Mouse (Mus musculus): Measurements from ENCODE around the gene Pip4k2c. TPM values are rescaled to one million over a fixed set of nuclear protein-coding genes. Genes with fewer than 3 reads are reported as not detected.
"Not testable (repeated sequence)": the region's sequence is repeated elsewhere in the genome, so short reads cannot be mapped to it uniquely, and the experiment has no call there.

The Pip4k2c gene
- polyA plus RNA-seq, 1 experiment from 2014 or later = 17.9 TPM

GRCm38 (mm10) chr10:127162771-127163261 lies 48.6 kb downstream of the Pip4k2c start:
- H3K27ac ChIP-seq; DNase-seq (ENCODE audit: low spot score); H3K4me3 ChIP-seq; H3K9me3 ChIP-seq; H3K36me3 ChIP-seq: not testable (repeated sequence)
- WGBS = 58% methylated on average over 7 of the region's 7 CpGs
- Histone ChIP-seq H3K4me1 (replicated peaks) (peaks cover 26% of the 10 kb centered on the region), H3K27me3 (ENCODE audit: insufficient read depth, poor library complexity, severe bottlenecking) (peaks cover 54% of the 10 kb centered on the region)

- WGBS = 74% methylated on average over 3 of the region's 3 CpGs
- H3K4me1 ChIP-seq (replicated peaks) = peaks cover 13% of the 10 kb centered on the region
- H3K9me3 ChIP-seq = no peaks in the 10 kb centered on the region
- H3K27me3 ChIP-seq (ENCODE audit: insufficient read depth, poor library complexity, severe bottlenecking) = peaks cover 33% of the 10 kb centered on the region
- no peak for DNase-seq (ENCODE audit: low spot score)
- H3K36me3 ChIP-seq = no peaks in the 10 kb centered on the region
- no peak overlapping the region for H3K4me3 ChIP-seq
- no peak overlapping the region for H3K27ac ChIP-seq
These were observed 50.7 kb downstream of the Pip4k2c start for GRCm38 (mm10) chr10:127160728-127161127.

- DNase-seq (ENCODE audit: low spot score) = no peak
- H3K27me3 ChIP-seq (ENCODE audit: insufficient read depth, poor library complexity, severe bottlenecking) = peaks cover 26% of the 10 kb centered on the region
- H3K36me3 ChIP-seq = no peaks in the 10 kb centered on the region
- H3K4me3 ChIP-seq = no peak overlapping the region
- 84% methylated on average over 9 of the region's 9 CpGs for WGBS
- H3K27ac ChIP-seq = no peak overlapping the region
- no peaks in the 10 kb centered on the region for H3K9me3 ChIP-seq
- H3K4me1 ChIP-seq (replicated peaks) = peaks cover 7% of the 10 kb centered on the region
These were observed 51.3 kb downstream of the Pip4k2c start for GRCm38 (mm10) chr10:127160081-127160480.

- Histone ChIP-seq H3K9me3 (no peaks in the 10 kb centered on the region), H3K4me3 (no peak overlapping the region), H3K36me3 (no peaks in the 10 kb centered on the region), H3K27me3 (ENCODE audit: insufficient read depth, poor library complexity, severe bottlenecking) (peaks cover 10% of the 10 kb centered on the region), H3K4me1 (replicated peaks) (no peaks in the 10 kb centered on the region), H3K27ac (no peak overlapping the region)
- no peak for DNase-seq (ENCODE audit: low spot score)
- WGBS = 77% methylated on average over 3 of the region's 3 CpGs
These were observed 52.9 kb downstream of the Pip4k2c start for GRCm38 (mm10) chr10:127158471-127158870.

- Histone ChIP-seq H3K4me1 (replicated peaks) (no peaks in the 10 kb centered on the region), H3K27ac (no peak overlapping the region), H3K36me3 (no peaks in the 10 kb centered on the region), H3K9me3 (0 out of 2 replicates have a peak, but pooled peaks cover 3% of the 10 kb centered on the region), H3K27me3 (ENCODE audit: insufficient read depth, poor library complexity, severe bottlenecking) (no peaks in the 10 kb centered on the region), H3K4me3 (no peak overlapping the region)
- WGBS = 83% methylated on average over 1 of the region's 1 CpGs
- DNase-seq (ENCODE audit: low spot score) = no peak
These were observed 54.9 kb downstream of the Pip4k2c start for GRCm38 (mm10) chr10:127156511-127156910.

GRCm38 (mm10) chr10:127156089-127156488 lies 55.3 kb downstream of the Pip4k2c start:
- H3K27ac ChIP-seq = no peak overlapping the region
- DNase-seq (ENCODE audit: low spot score) = no peak
- H3K4me1 ChIP-seq (replicated peaks) = no peaks in the 10 kb centered on the region
- H3K4me3 ChIP-seq = no peak overlapping the region
- no peaks in the 10 kb centered on the region for H3K36me3 ChIP-seq
- no peaks in the 10 kb centered on the region for H3K27me3 ChIP-seq (ENCODE audit: insufficient read depth, poor library complexity, severe bottlenecking)
- 94% methylated on average over 1 of the region's 1 CpGs for WGBS
- 0 out of 2 replicates have a peak, but pooled peaks cover 3% of the 10 kb centered on the region for H3K9me3 ChIP-seq

GRCm38 (mm10) chr10:127154652-127155051 lies 56.7 kb downstream of the Pip4k2c start:
- WGBS = 89% methylated on average over 5 of the region's 5 CpGs
- Histone ChIP-seq H3K9me3 (0 out of 2 replicates have a peak, but pooled peaks cover 3% of the 10 kb centered on the region), H3K36me3 (no peaks in the 10 kb centered on the region), H3K27me3 (ENCODE audit: insufficient read depth, poor library complexity, severe bottlenecking) (no peaks in the 10 kb centered on the region), H3K27ac (no peak overlapping the region), H3K4me1 (replicated peaks) (no peaks in the 10 kb centered on the region), H3K4me3 (no peak overlapping the region)
- DNase-seq (ENCODE audit: low spot score) = no peak

GRCm38 (mm10) chr10:127154241-127154640 lies 57.1 kb downstream of the Pip4k2c start:
- no peaks in the 10 kb centered on the region for H3K27me3 ChIP-seq (ENCODE audit: insufficient read depth, poor library complexity, severe bottlenecking)
- no peak overlapping the region for H3K4me3 ChIP-seq
- 97% methylated on average over 2 of the region's 2 CpGs for WGBS
- no peak overlapping the region for H3K27ac ChIP-seq
- no peaks in the 10 kb centered on the region for H3K36me3 ChIP-seq
- 0 out of 2 replicates have a peak, but pooled peaks cover 3% of the 10 kb centered on the region for H3K9me3 ChIP-seq
- no peaks in the 10 kb centered on the region for H3K4me1 ChIP-seq (replicated peaks)
- no peak for DNase-seq (ENCODE audit: low spot score)

GRCm38 (mm10) chr10:127153323-127153722 lies 58.1 kb downstream of the Pip4k2c start:
- H3K4me1 ChIP-seq (replicated peaks) = no peaks in the 10 kb centered on the region
- 0 out of 2 replicates have a peak, but pooled peaks cover 3% of the 10 kb centered on the region for H3K9me3 ChIP-seq
- no peak overlapping the region for H3K27ac ChIP-seq
- H3K36me3 ChIP-seq = no peaks in the 10 kb centered on the region
- H3K4me3 ChIP-seq = no peak overlapping the region
- no peaks in the 10 kb centered on the region for H3K27me3 ChIP-seq (ENCODE audit: insufficient read depth, poor library complexity, severe bottlenecking)
- WGBS = 96% methylated on average over 7 of the region's 7 CpGs
- no peak for DNase-seq (ENCODE audit: low spot score)

GRCm38 (mm10) chr10:127152556-127152955 lies 58.8 kb downstream of the Pip4k2c start:
- not testable (repeated sequence) for DNase-seq (ENCODE audit: low spot score); H3K27me3 ChIP-seq (ENCODE audit: insufficient read depth, poor library complexity, severe bottlenecking); H3K27ac ChIP-seq; H3K4me3 ChIP-seq; H3K36me3 ChIP-seq; H3K4me1 ChIP-seq (replicated peaks); H3K9me3 ChIP-seq
- WGBS = 86% methylated on average over 10 of the region's 10 CpGs

- H3K4me1 ChIP-seq (replicated peaks); H3K27me3 ChIP-seq (ENCODE audit: insufficient read depth, poor library complexity, severe bottlenecking); H3K27ac ChIP-seq; H3K9me3 ChIP-seq; DNase-seq (ENCODE audit: low spot score); H3K36me3 ChIP-seq; H3K4me3 ChIP-seq: not testable (repeated sequence)
- WGBS = 88% methylated on average over 3 of the region's 3 CpGs
These were observed 60.2 kb downstream of the Pip4k2c start for GRCm38 (mm10) chr10:127151233-127151632.

GRCm38 (mm10) chr10:127150471-127150872 lies 60.9 kb downstream of the Pip4k2c start:
- no peak overlapping the region for H3K27ac ChIP-seq
- H3K4me3 ChIP-seq = no peak overlapping the region
- 85% methylated on average over 4 of the region's 4 CpGs for WGBS
- no peaks in the 10 kb centered on the region for H3K36me3 ChIP-seq
- DNase-seq (ENCODE audit: low spot score) = no peak
- no peaks in the 10 kb centered on the region for H3K4me1 ChIP-seq (replicated peaks)
- no peaks in the 10 kb centered on the region for H3K27me3 ChIP-seq (ENCODE audit: insufficient read depth, poor library complexity, severe bottlenecking)
- H3K9me3 ChIP-seq = 0 out of 2 replicates have a peak, but pooled peaks cover 3% of the 10 kb centered on the region

GRCm38 (mm10) chr10:127147135-127147534 lies 64.2 kb downstream of the Pip4k2c start:
- no peaks in the 10 kb centered on the region for H3K27me3 ChIP-seq (ENCODE audit: insufficient read depth, poor library complexity, severe bottlenecking)
- H3K4me1 ChIP-seq (replicated peaks) = 0 out of 2 replicates have a peak, but pooled peaks cover 5% of the 10 kb centered on the region
- H3K4me3 ChIP-seq = no peak overlapping the region
- H3K27ac ChIP-seq = no peak overlapping the region
- WGBS = 84% methylated on average over 6 of the region's 6 CpGs
- H3K36me3 ChIP-seq = no peaks in the 10 kb centered on the region
- DNase-seq (ENCODE audit: low spot score) = no peak
- H3K9me3 ChIP-seq = 0 out of 2 replicates have a peak, but pooled peaks cover under 1% of the 10 kb centered on the region
